Mouse (Mus musculus) cerebellum, adult 11-12 months (tissue): ENCODE data around the gene Icmt.

Source experiments
- DNase-seq: peaks from one replicate; pipeline ENCODE4 v3.0.0; 2022

Gene Icmt

DNA sequence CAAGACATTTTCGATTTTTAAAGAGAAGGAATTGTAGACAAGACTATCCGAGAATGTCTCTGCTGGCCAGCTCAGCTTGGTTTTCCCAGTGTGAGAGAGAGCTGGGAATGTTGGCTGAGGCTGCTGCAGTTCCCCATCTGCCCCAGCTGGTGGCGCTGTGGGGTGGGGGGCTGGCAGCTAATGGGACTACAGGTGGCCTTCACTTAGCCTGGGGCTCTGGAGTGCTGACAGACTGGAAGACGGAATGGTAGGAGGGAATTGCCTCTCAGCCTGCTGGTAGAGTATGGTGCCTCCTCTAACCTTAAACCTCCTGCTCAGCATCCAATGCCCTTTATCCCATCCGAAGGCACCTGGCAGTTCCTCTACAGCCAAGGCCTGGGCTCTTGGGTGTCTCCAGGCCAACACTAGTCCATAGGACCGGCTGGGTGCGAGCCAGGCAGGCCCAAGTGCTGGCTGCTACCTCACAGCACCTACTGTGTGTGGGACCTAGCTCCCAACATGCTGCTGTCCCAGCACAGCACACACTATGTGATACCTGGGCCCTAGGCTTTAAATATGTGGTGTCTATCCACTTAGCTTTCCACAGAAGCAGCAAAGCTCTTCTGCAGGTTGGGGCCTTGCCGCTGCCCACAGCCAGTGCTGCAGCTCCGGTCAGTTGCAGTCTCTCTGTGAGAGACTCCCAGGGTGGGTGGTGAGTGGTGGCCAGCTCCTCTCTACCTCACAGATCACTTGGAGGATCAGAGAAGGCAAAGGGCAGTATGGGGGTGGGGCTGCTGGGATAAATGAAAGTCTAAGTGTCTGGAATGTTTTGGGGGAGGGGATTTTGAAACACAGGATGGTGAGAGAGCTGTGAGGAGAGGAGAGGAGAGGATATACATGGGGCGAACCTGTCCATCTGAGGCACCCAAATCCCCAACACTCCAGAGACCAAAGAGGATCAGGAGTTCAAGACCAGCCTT, 20.4 kb upstream of the Icmt start:
- peak; percentile 75 for DNase-seq

DNA sequence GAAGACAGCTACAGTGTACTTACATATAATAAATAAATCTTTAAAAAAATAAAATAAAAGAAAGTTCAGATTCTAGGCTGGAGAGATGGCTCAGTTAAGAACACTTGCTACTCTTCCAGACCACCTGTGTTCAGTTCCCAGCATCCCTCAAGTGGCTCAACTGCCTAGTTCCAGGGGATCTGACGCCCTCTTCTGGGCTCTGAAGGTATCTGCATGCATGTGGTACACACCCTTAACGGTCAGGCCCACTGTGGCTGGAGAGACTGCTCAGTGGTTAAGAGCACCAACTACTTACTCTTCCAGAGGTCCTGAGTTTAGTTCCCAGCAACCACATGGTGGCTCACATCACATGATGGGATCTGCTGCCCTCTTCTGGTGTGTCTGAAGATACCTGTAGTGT, 19.1 kb upstream of the Icmt start:
- DNase-seq = no peak

DNA sequence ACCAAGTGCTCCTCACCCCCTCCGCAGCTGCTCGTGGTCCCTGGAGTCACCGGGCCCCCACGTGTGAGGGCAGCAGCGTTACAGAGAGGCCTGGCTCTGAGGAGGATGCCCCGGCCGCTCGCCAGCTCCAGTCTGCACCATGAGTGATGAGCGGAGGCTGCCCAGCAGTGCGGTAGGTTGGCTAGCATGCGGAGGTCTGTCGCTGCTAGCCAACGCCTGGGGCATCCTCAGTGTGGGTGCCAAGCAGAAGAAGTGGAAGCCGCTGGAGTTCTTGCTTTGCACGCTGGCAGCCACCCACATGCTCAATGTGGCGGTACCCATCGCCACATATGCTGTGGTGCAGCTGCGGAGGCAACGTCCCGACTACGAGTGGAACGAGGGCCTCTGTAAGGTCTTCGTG, 18.0 kb upstream of the Icmt start:
- peak; percentile 62 for DNase-seq

DNA sequence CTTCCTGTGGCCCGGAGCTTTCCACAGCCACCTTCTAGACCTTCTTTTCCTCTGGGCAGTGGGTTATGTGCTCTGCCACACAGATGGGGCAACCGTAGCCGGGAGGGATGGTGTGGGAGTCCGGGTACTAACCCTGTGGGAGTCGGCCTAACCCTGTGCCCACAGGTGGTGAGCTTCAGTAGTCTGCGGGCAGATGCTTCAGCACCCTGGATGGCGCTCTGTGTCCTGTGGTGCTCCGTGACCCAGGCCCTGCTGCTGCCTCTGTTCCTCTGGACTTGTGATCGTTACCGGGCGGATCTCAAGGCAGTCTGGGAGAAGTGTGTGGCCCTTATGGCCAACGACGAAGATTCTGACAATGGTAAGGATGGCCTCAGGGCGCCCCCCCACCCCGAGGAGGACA, 15.4 kb upstream of the Icmt start:
- DNase-seq = no peak

DNA sequence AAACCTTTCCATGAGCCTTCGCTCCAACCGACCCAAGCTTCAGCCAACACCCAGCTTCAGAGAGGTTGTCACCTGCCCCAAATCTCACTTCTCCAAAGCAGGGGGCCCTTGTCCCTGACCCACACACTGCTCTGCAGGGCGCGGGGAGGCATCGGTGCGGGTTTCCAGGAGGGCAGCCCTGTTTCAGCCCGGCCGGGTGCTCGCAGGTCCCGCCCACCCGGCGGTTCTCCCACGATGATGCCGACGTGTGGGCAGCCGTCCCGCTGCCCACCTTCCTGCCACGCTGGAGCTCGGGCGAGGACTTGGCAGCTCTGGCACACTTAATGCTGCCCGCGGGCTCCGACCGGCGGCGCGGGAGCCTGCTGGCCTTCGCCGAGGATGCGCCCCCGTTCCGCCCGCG, 14.3 kb upstream of the Icmt start:
- DNase-seq = peak; percentile 46

DNA sequence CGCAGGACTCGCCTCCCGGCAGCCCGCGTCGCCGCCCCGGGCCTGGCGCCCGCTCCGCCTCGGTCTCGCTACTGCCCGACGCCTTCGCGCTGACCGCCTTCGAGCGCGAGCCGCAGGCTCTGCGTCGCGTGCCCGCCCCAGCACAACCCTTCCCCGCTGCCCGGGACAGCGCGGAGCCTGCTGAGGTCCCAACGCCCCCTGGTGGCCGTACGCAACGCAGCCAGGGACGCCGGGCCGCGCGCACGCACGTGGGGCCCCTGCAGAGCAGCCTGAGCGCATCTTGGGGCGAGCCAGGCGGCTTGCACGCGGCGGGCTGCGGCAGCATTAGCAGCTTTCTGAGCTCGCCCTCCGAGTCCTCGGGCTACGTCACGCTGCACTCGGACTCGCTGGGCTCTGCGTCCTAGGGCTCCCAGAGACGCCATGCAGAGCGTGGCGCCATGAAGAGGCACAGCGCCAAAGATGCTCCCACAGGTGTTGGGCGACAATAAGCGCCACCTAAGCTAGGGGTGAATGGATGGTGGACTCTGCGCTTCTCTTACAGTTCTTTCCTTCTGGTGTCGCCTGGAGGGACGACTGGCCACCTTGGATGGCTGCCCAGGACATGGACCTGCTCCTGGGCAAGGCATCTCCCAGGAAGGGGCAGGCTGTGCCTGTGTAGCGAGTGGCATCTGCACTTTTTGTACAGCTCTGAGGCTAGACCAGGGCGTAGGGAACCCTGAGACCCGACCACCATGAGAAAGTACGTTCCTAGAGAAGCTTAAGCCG, 13.7 kb upstream of the Icmt start:
- DNase-seq = peak; percentile 84

DNA sequence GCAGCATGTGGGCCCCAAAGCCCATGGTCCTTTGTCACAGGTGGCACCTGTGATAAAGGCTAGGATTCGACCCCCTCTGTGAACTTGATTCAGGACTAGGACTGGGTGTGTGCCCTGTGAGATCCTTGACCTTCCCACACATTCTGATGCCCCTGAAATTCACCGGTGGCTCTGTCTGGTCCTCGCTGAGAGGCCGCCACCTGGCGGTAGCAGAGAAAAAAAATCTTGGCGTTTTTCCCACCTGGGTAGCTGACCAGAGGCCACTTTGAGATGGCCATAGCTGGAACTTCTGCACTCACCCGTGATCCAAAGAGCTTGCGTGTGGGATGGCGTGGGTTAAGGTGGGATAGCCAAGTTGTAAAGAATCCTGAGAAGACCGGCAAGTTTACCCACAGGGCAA, 11.5 kb upstream of the Icmt start:
- peak; percentile 85 for DNase-seq

DNA sequence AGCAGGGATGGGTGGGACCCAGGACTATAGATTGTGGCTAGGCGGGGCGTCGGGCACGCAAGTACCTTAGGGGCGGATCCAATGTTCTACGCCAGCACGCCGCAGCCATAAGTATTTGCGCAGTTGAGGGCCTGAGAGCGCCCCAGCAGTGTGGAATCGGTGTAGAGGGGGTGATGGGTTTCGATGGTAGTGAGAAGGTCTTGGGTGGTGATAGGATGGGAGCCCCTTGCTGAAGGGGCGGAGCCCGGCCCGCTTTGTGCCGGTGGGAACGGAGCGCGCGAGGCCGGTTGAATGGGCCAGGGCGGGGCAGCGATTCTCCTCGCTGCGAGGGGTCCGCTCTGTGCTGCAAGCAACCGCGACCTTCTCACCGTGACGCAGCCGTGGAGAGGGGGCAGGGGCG, 10.8 kb upstream of the Icmt start:
- peak; percentile 67 for DNase-seq

DNA sequence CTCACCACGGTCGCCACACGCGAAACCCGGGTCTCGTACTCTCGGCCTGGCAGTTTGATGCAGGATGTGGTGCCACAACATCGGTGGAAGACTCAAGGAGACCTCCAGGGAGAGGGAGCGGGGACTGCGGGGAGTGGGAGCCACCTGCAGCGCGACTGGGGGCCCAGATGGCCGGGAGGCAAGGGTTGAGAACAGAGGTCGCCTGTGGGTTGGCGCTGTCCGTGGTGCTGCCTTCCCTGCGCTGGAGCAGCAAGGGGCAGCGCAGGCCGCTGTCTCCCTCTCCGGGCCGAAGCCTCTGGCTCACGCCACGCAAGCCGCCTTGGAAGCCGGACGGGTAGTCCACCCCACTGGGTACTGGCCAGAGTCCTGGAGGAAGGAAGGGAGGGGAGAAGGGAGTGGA, 10.1 kb upstream of the Icmt start:
- DNase-seq = no peak

DNA sequence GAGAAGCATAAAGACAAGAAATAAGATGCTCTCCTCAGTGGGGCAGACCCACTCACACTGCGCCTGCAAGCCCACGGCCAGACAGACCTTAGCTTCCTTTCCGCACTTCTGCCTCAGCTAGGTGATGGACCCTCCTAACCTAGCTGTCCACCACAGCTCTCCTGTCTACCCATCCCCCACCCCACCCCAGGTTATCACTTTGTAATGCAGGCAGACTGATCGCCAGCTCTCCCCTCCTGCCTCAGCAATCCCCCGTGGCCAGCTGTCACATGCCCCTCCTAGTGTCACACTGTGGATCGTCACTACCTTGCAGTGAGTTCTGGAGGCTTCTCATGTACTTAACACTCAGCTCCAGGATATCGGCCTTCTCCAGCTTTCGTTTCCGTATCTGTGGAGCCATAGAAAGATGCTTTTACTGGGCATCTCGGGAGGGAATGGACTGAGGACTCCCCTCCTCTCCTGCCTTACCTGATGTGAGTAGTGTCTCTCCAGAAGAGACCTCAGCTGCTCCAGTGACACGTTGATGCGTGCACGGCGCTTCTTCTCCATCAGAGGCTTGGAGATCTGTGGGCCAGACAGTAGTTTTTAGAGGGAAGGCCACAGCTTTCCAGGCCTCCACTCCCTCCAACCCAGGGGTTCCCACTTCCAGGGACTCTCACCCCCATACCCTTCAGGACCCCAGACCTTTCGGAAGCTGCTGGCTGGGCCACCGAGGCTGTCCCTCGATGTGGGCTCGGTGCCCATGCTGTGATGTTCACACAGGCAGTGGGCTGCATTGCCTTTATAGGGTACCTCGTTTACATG, 9.5 kb upstream of the Icmt start:
- no peak for DNase-seq

DNA sequence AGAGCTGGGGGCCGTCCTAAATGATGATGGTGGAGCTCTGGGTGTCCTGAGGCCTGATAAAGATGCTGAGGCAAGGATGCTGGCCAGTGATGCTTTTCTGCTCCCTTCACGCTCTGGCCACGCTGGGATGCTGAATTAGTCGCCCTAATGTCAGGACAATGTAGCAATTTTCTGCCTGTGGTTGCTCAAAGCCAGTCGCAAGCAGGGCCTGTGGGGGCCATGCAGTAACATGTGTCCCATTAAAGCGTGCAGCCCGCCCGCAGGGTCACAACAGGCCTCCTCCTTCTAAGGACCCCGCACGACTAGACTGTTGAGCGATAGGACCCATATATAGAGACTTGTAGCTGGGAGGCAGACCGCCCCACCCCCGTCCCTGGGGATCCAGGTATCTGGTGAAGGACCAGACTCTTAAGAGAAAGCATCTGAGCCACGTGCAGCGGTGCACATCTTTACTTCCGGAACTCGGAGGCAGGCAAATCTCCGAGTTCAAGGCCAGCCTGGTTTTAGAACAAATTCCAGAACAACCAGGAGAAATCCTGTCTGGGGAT, 8.6 kb upstream of the Icmt start:
- no peak for DNase-seq

DNA sequence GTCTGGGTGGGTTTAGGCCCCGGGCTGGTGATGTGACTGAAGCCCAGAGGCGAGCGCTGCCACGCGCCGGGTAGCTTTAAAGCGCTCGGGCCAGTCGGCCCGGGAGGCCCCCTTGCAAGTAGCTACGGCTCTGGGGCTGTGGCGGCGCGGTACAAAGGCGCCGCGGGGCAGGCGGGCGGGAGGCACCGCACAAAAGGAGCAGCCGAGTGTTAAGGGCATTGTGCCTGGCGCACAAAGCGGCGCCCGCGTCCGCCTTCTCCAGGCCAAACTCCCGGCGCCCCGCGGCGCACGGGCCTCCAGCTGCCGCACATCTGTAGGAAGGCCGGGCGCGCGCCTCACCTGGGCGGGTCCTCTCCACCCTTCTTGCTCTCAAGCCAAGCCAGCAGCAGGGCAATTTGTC, 6.6 kb upstream of the Icmt start:
- no peak for DNase-seq

DNA sequence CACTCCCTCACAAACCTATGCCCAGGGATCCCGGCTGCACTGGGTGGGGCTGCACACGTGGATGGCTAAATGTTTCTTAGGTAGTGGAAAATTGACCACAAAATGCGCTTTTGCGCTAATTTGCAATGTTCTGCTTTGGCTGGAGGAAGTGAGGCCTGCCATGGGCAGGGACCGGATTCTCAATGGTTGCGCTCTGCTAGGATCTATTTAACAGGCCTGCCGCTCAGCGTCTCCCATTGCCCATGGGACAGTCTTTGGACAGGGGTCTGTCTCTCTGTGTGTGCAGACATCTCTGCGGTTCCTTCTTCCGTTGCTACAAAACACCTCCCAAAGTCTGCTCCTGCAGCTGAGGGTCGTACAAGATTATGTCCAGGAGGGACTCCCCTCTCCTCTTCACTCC, 6.0 kb upstream of the Icmt start:
- no peak for DNase-seq

DNA sequence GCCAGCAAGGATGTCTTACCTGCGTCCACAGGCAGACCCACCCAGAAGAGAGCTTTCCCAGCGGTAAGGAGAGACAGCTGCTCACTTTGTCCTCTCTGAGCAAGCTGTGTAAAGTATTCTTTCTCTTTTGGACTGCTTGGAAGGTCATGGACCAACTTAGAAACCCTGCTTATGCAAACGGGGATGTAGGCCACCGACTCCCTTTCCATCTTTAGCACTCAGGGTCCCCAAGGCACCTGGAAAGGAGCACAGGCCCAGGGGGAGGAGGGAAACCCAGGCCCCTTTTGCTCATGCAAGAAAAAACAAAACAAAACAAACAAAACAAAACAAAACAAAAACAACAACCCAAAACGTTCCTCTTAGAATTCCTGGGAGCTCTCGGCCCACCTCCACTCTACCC, 5.5 kb upstream of the Icmt start, which contains the start of gene Hes3:
TSS of gene Hes3 (minus strand) at position 101 of the 400 bp plus-strand sequence.
- no peak for DNase-seq

DNA sequence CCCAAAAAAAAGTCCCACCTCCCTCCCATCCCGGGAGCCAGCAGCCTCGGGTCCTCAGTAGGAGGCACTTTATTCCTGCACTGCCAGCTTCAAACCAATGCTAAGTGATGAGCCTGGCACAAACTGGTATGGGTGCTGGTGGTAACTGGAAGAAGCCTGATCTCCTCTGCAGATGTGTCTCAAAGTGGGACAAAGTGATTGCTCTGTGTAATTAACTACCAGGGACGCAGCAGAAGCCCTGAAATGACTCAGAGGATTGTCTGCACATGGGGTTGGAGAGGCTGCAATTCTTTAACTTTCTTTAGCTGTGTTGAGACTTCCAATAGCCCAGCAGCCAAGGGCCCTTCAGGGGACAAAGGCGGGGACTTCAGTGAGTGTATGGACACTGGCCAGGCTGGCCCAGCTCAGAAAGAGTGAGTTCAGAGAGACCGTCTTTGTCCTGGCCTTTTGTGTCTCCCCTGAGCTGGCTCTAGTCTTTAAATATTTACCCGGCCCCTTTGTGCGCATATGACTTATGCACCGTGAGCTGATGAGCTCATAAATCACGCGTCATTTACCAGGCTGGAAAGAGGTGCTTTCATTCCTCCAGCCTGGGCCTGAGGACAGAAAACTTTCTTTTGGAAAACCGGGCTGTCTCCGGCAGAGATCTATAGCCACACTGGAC, 4.8 kb upstream of the Icmt start:
- DNase-seq = no peak

DNA sequence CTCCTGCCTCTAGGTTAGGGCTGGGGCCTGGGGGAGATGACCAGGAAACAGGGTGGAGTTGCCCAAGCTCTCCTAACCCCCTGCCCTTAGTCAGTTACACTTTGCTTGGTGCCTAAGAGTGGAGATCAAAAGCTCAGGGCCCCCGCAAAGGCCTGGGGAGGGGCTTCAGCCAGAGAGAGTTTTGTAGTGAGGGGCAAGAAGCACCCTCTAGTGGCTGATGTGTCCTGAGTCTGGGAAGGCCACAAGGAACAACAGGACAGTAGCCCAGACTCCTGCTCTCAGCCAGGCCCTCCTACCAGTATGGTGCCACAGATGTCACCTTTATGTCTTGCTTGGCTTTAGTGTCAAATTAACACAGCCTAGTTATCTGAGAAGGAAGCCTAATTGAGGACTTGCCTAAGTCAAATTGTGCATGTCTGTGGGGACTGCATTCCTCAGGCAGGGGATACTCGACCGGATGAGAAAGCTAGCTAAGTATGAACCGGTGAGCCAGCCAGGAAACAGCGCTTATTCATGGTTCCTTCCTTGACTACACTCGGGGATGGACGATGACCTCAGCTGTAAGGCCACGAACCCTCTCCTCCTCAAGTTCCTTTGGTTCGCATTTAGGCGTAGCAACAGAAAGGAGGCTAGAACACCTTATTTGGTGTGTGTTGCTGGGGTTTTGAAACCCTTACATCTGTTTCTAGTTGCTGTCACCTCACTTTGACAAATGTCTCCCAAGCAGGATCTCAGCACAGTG, 2.7 kb upstream of the Icmt start:
- DNase-seq = peak; percentile 20

DNA sequence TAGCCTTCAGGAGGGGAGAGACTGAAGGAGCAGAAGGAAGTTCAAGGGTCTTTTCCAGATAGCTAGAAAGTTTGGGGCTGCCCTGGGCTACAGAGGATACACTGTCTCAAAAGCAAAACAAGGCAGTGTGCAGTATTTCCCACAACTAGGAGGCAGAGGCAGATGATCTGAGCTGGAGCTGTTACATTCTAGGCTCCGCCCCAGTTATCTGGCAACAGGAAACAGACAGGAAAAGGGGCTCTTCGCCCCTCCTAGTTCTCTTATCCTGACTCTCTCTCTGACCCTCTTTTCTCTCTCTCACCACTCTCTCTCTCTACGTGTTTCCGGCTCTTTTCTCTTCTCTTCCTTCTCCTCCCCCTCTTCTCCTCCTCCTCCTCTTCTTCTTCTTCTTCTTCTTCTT, 1.1 kb upstream of the Icmt start:
- no peak for DNase-seq

DNA sequence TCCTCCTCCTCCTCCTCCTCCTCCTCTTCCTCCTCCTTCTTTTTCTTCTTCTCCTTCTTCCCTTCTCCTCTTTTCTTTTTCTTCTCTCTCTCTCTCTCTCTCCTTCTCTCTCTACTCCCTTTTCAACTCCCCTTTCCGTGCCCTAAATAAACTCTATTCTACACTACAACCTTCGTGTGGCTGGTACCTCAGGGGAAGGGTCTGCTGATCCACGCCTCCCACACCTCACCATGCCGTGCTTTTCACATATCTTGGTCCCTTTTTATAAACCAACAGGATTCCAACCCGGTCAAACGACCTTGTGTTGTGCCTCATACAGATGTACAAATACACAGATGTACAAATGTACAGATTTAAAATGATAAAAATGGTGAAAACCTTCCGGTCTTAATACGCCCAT, 656 bp upstream of the Icmt start:
- no peak for DNase-seq

DNA sequence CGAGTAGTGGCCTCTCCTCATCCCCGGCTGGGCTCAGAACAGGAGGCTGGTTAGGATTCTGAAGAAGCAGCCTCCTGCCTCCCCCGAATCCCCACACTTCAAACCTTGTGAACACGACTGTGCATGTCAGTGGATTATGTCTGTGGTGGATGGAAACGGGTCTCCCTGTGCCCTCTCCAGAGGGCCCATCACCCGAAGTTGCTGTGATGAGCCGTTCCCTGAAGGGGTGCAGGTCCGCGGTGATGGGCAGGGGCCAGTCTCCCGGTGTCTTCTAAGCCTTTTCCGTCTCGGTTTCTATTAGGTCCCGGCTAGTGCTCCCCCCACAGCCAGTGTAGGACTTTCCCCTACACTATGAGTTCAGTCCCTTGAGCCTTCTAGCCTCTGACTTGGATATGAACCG, 1.8 kb downstream of the Icmt start:
- no peak for DNase-seq

DNA sequence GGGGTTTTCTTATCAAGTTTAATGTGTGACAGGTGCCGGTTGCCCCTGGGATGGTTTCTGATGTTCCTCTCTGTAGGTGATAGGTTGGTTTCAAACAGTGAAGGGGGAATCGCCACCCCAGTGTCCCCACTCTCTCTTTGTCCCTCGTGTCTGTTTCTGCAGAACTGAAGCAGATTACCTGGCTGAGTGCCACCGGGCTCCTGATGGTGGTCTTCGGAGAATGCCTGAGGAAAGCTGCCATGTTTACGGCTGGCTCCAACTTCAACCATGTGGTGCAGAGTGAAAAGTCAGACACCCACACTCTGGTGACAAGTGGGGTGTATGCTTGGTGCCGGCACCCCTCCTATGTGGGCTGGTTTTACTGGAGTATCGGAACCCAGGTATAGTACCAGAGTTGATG, 3.3 kb downstream of the Icmt start:
- DNase-seq = no peak

DNA sequence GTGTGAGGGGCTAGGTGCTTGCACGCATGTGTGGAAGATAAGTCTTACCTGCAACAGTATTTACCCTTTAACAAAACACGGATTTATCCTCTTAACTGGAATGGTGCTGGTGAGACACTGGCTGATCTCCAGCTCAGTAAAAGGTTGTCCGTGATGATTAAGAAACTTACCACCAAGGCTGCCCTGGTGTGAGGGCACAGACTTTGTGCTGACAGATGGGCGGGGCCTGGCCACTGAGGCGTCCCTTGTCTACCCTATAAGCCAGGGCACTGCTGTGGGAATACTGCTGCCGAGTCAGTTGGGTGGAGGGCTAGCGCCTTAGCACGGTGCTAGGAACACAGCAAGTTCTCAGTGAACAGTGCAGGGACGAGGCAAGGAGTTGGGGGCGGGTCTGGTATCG, 5.0 kb downstream of the Icmt start:
- DNase-seq = no peak

DNA sequence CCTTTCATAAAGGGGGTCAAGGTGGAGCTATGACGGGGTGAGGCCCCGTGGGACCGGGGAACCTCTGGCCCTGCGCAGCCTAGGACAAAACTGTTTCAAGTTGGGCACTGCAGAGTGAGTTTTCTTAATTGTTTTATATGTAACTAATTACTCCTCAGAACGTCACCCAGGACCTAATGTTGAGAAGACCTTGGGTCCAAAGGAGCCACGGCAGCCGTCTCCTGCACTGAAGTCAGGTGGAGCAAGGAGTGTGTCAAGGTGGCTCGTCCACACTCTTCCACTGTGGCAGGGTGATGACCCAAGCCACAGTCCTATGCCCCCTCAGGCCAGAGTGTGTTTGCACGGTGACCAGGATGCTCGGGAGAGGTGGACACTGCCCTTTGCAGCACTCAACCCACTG, 6.1 kb downstream of the Icmt start:
- DNase-seq = no peak
